Mouse (Mus musculus) MEL (cell line): ENCODE results near the gene Grwd1. TPM values are rescaled to one million over a fixed set of nuclear protein-coding genes. Genes with fewer than 3 reads are reported as not detected.

Source experiments
- DNase-seq: peaks from one replicate; pipeline ENCODE4 v3.0.0; 2011; ENCODE audit warnings: low read depth, low spot score
- H3K27ac ChIP-seq: 2 replicates; pipeline ENCODE4 v1.5.1; 2012; ENCODE audit warnings: low read depth, mild to moderate bottlenecking, control low read depth, low read length, moderate library complexity; ENCODE audit not compliant: control insufficient read depth
- H3K27me3 ChIP-seq, 2 experiments: fragments of 150-350 bp in 1 of 2; sonication (generic) in 1 of 2; 2 replicates each; pipeline ENCODE4 v1.6.1; 2012; ENCODE audit warnings: low read length in 2 of 2, mild to moderate bottlenecking in 2 of 2, improper control_type of control experiment in 1 of 2, moderate library complexity in 1 of 2; ENCODE audit not compliant: insufficient read depth in 2 of 2, control insufficient read depth in 1 of 2
- H3K36me3 ChIP-seq, 2 experiments: 2 replicates each; pipeline ENCODE4 v1.6.1; 2012 to 2014; ENCODE audit warnings: low read length in 2 of 2, improper control_type of control experiment in 1 of 2, inconsistent platforms in 1 of 2, mild to moderate bottlenecking in 1 of 2; ENCODE audit not compliant: insufficient read depth in 2 of 2, control insufficient read depth in 1 of 2
- H3K4me1 ChIP-seq, 2 experiments: fragments of 150-350 bp in 1 of 2; sonication (generic) in 1 of 2; 2 replicates each; pipeline ENCODE4 v1.6.1; 2012; ENCODE audit warnings: low read length in 2 of 2, improper control_type of control experiment in 1 of 2, mild to moderate bottlenecking in 1 of 2; ENCODE audit not compliant: insufficient read depth in 2 of 2, control insufficient read depth in 1 of 2
- H3K4me3 ChIP-seq, 2 experiments: fragments of 150-350 bp in 1 of 2; sonication (generic) in 1 of 2; 2 replicates each; pipeline ENCODE4 v1.5.1; 2012; ENCODE audit warnings: low read depth in 2 of 2, low read length in 2 of 2, mild to moderate bottlenecking in 2 of 2, moderate library complexity in 2 of 2, control low read depth in 1 of 2, improper control_type of control experiment in 1 of 2; ENCODE audit not compliant: control insufficient read depth in 1 of 2, insufficient read depth in 1 of 2
- H3K79me2 ChIP-seq: 2 replicates; pipeline ENCODE4 v1.6.1; 2012; ENCODE audit warnings: mild to moderate bottlenecking, low read length, moderate library complexity; ENCODE audit not compliant: control insufficient read depth, poor library complexity, insufficient read depth
- H3K9ac ChIP-seq: 2 replicates; pipeline ENCODE4 v1.6.1; 2012; ENCODE audit warnings: low read depth, mild to moderate bottlenecking, control low read depth, low read length, moderate library complexity; ENCODE audit not compliant: control insufficient read depth, poor library complexity, severe bottlenecking
- H3K9me3 ChIP-seq: fragments of 150-350 bp; sonication (generic); replicated peaks from 2 replicates; pipeline ENCODE4 v1.6.1; 2012; ENCODE audit warnings: mild to moderate bottlenecking, low read length, improper control_type of control experiment, moderate library complexity; ENCODE audit not compliant: insufficient read depth
- CHD1 ChIP-seq: IDR thresholded peaks from 2 replicates; pipeline ENCODE4 v1.6.1; 2012; ENCODE audit warnings: low read depth, mild to moderate bottlenecking, inconsistent platforms, low read length, improper control_type of control experiment
- CHD2 ChIP-seq: IDR thresholded peaks from 2 replicates; pipeline ENCODE4 v1.6.1; 2011; ENCODE audit warnings: low read length, improper control_type of control experiment
- CTCF ChIP-seq, 3 experiments: IDR thresholded peaks in 2 of 3; conservative IDR thresholded peaks in 1 of 3; 2 replicates each; pipeline ENCODE4 v1.5.1; 2011 to 2012; ENCODE audit warnings: low read length in 3 of 3, low read depth in 2 of 3, mild to moderate bottlenecking in 2 of 3, improper control_type of control experiment in 1 of 3, inconsistent platforms in 1 of 3, mixed read lengths in 1 of 3, moderate library complexity in 1 of 3; ENCODE audit not compliant: control insufficient read depth in 1 of 3, insufficient read depth in 1 of 3, poor library complexity in 1 of 3, severe bottlenecking in 1 of 3
- E2F4 ChIP-seq: IDR thresholded peaks from 2 replicates; pipeline ENCODE4 v1.6.1; 2011; ENCODE audit warnings: low read depth, low read length, improper control_type of control experiment, borderline replicate concordance
- ELF1 ChIP-seq: IDR thresholded peaks from 2 replicates; pipeline ENCODE4 v1.6.1; 2014; ENCODE audit warnings: low read depth, mild to moderate bottlenecking, inconsistent platforms, low read length, improper control_type of control experiment, moderate library complexity
- EP300 ChIP-seq, 2 experiments: IDR thresholded peaks; 2 replicates each; pipeline ENCODE4 v1.6.1; 2011; ENCODE audit warnings: improper control_type of control experiment in 2 of 2, low read length in 2 of 2, low read depth in 1 of 2, mild to moderate bottlenecking in 1 of 2
- ETS1 ChIP-seq: IDR thresholded peaks from 2 replicates; pipeline ENCODE4 v1.6.1; 2012; ENCODE audit warnings: low read depth, mild to moderate bottlenecking, inconsistent platforms, low read length, improper control_type of control experiment, moderate library complexity
- HCFC1 ChIP-seq: IDR thresholded peaks from 2 replicates; pipeline ENCODE4 v1.6.1; 2012; ENCODE audit warnings: low read depth, mild to moderate bottlenecking, inconsistent platforms, low read length, improper control_type of control experiment, moderate library complexity
- JUND ChIP-seq: IDR thresholded peaks from 2 replicates; pipeline ENCODE4 v1.6.1; 2011; ENCODE audit warnings: low read depth, mild to moderate bottlenecking, improper control_type of control experiment, low read length
- MAFK ChIP-seq: IDR thresholded peaks from 2 replicates; pipeline ENCODE4 v1.6.1; 2011; ENCODE audit warnings: low read depth, mild to moderate bottlenecking, low read length, improper control_type of control experiment, borderline replicate concordance
- MAX ChIP-seq: IDR thresholded peaks from 2 replicates; pipeline ENCODE4 v1.6.1; 2011; ENCODE audit warnings: low read length, improper control_type of control experiment
- MAZ ChIP-seq: IDR thresholded peaks from 2 replicates; pipeline ENCODE4 v1.6.1; 2012; ENCODE audit warnings: low read depth, mild to moderate bottlenecking, inconsistent platforms, low read length, improper control_type of control experiment
- MXI1 ChIP-seq: IDR thresholded peaks from 2 replicates; pipeline ENCODE4 v1.6.1; 2011; ENCODE audit warnings: mild to moderate bottlenecking, low read depth, low read length, improper control_type of control experiment
- MYC ChIP-seq: IDR thresholded peaks from 2 replicates; pipeline ENCODE4 v1.6.1; 2011; ENCODE audit warnings: low read depth, mild to moderate bottlenecking, low read length, improper control_type of control experiment, moderate library complexity
- NELFE ChIP-seq: IDR thresholded peaks from 2 replicates; pipeline ENCODE4 v1.6.1; 2011; ENCODE audit warnings: low read depth, low read length, improper control_type of control experiment
- POLR2A ChIP-seq, 2 experiments: IDR thresholded peaks; 2 replicates each; pipeline ENCODE4 v1.6.1; 2011 to 2012; ENCODE audit warnings: low read length in 2 of 2, mild to moderate bottlenecking in 2 of 2, control low read depth in 1 of 2, improper control_type of control experiment in 1 of 2, low read depth in 1 of 2, moderate library complexity in 1 of 2; ENCODE audit not compliant: control insufficient read depth in 1 of 2, insufficient read depth in 1 of 2, poor library complexity in 1 of 2
- RAD21 ChIP-seq: IDR thresholded peaks from 2 replicates; pipeline ENCODE4 v1.6.1; 2011; ENCODE audit warnings: mild to moderate bottlenecking, low read depth, low read length, improper control_type of control experiment
- RCOR1 ChIP-seq: IDR thresholded peaks from 2 replicates; pipeline ENCODE4 v1.6.1; 2012; ENCODE audit warnings: low read depth, mild to moderate bottlenecking, inconsistent platforms, low read length, improper control_type of control experiment
- TAL1 ChIP-seq: IDR thresholded peaks from 2 replicates; pipeline ENCODE4 v1.6.1; 2012; ENCODE audit warnings: mild to moderate bottlenecking, inconsistent platforms, low read length, moderate library complexity, mixed read lengths
- TCF12 ChIP-seq: IDR thresholded peaks from 2 replicates; pipeline ENCODE4 v1.6.1; 2014; ENCODE audit warnings: low read depth, mild to moderate bottlenecking, inconsistent platforms, low read length, improper control_type of control experiment, moderate library complexity
- UBTF ChIP-seq: IDR thresholded peaks from 2 replicates; pipeline ENCODE4 v1.6.1; 2012; ENCODE audit warnings: low read depth, mild to moderate bottlenecking, inconsistent platforms, low read length, improper control_type of control experiment, moderate library complexity, borderline replicate concordance; ENCODE audit not compliant: insufficient read depth
- USF1 ChIP-seq: IDR thresholded peaks from 2 replicates; pipeline ENCODE4 v1.6.1; 2014; ENCODE audit warnings: low read depth, mild to moderate bottlenecking, inconsistent platforms, low read length, improper control_type of control experiment, moderate library complexity
- ZC3H11A ChIP-seq: IDR thresholded peaks from 2 replicates; pipeline ENCODE4 v1.6.1; 2012; ENCODE audit warnings: low read depth, mild to moderate bottlenecking, inconsistent platforms, low read length, improper control_type of control experiment
- ZMIZ1 ChIP-seq: IDR thresholded peaks from 2 replicates; pipeline ENCODE4 v1.6.1; 2012; ENCODE audit warnings: low read depth, mild to moderate bottlenecking, inconsistent platforms, low read length, improper control_type of control experiment, moderate library complexity
- ZNF384 ChIP-seq: IDR thresholded peaks from 2 replicates; pipeline ENCODE4 v1.6.1; 2012; ENCODE audit warnings: low read depth, mild to moderate bottlenecking, inconsistent platforms, low read length, improper control_type of control experiment
- polyA plus RNA-seq, 2 experiments: library from polyadenylated mRNA; stranded (reverse) in 1 of 2; unstranded in 1 of 2; fragments of >175 nt in 1 of 2; fragments of >200 nt in 1 of 2; gene quantifications; 2 replicates each; pipeline versions ENCODE4 v1.2.1 to v1.2.4; 2012; ENCODE audit warnings: low replicate concordance in 2 of 2, low read depth in 1 of 2; ENCODE audit not compliant: insufficient read length in 2 of 2, insufficient read depth in 1 of 2, missing spikeins in 1 of 2
- total RNA-seq: library from RNA; depleted of rRNA; stranded (reverse); fragments of 300-350 nt; gene quantifications from 2 replicates; pipeline ENCODE4 v1.2.3, GENCODE M21; 2012

The Grwd1 gene
- total and polyA plus RNA-seq, 3 experiments: 82.2 to 173 (median 108) TPM

DNA sequence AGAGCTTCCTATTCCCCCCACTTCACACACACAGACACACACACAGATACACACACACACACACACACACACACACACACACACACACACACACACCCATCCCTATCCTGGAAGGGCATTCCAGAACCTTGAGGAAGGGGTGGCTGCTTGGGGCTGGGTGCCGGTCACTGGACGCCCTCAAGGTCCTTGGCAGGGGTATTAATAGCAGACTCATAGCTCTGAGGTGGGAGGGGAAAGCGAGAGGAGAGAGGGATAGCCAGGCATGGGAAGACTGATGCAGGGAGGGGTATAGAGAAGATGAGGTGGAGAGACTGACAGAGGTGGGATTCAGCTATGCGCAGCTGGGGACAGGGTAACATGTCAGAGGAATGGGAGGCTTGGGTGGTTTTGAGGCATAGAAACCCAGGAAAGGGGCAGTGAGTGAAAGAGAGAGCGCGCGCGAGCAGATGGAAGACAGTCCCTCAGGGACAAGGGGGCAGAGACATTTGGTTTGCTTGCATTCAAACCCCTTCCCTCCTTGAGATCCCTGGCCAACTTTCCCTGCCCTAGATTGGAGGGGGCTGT is 38.4 kb upstream of the Grwd1 start:
- TF ChIP-seq ZMIZ1 (no peak), TCF12 (no peak), USF1 (no peak), MAX (no peak), NELFE (no peak), CTCF (IDR thresholded peaks at IDR 0.05 in 2 of 3, conservative IDR thresholded peaks at IDR 0.05 in 1 of 3; ENCODE audit: control insufficient read depth in 1 of 3, insufficient read depth in 1 of 3, low read depth in 2 of 3, low read length in 3 of 3, poor library complexity in 1 of 3, severe bottlenecking in 1 of 3) (no peak), E2F4 (no peak), EP300 (IDR thresholded peaks at IDR 0.05; ENCODE audit: low read depth in 1 of 2, low read length in 2 of 2) (no peak), ETS1 (no peak), RAD21 (no peak)
- H3K4me3 ChIP-seq: no peak overlapping the region
- peaks cover 5 to 22% of the 10 kb centered on the region in 2 experiments; a peak in 3 of 4 replicates for H3K4me1 ChIP-seq
- no peak for DNase-seq
- no peak overlapping the region for H3K27ac ChIP-seq
- peaks cover 12% of the 10 kb centered on the region for H3K79me2 ChIP-seq
- no peaks in the 10 kb centered on the region for H3K9me3 ChIP-seq
- H3K36me3 ChIP-seq: peaks cover 0 to 7% of the 10 kb centered on the region in 2 experiments; a peak in 1 of 4 replicates
- no peak overlapping the region for H3K9ac ChIP-seq
- H3K27me3 ChIP-seq: no peaks in the 10 kb centered on the region; a peak in 1 of 4 replicates

DNA sequence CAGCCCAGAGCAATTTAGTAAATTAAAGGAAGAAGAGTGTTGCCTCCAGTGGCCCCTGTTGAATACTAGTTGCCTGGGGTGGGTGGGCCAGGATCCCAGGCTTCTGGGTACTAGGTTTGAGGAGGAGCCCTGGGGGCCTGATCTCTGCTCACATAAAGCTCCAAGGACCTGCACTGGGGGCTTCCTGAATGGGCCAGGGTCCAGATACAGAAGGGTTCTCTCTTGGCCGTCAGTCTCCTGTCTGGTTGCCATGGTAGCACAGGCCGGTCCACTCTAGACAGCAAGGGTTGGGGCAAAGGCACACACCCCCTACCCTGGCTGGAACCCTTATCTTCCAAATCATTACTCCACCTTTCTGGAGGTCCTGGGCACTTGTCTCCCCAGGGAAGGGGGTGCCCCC is 37.1 kb upstream of the Grwd1 start:
- H3K4me1 ChIP-seq: peaks cover 5 to 19% of the 10 kb centered on the region in 2 experiments; a peak in 3 of 4 replicates
- no peaks in the 10 kb centered on the region; a peak in 1 of 4 replicates for H3K27me3 ChIP-seq

More for the DNA sequence above, 37.1 kb upstream of the Grwd1 start:
- DNase-seq: no peak
- Histone ChIP-seq H3K9ac (no peak overlapping the region), H3K36me3 (peaks cover 0 to 5% of the 10 kb centered on the region in 2 experiments; a peak in 1 of 4 replicates), H3K27ac (no peak overlapping the region), H3K4me3 (no peak overlapping the region), H3K79me2 (peaks cover 3% of the 10 kb centered on the region; the same call in 1 of the 2 replicates), H3K9me3 (no peaks in the 10 kb centered on the region)
- TF ChIP-seq ZNF384: no peak
- TF ChIP-seq MXI1: no peak
- no peak for TF ChIP-seq MAZ
- TF ChIP-seq ELF1: no peak
- no peak for TF ChIP-seq USF1
- no peak for TF ChIP-seq JUND
- no peak for TF ChIP-seq MAFK
- TF ChIP-seq TAL1: no peak
- no peak for TF ChIP-seq TCF12
- TF ChIP-seq POLR2A (IDR thresholded peaks at IDR 0.05; ENCODE audit: control insufficient read depth in 1 of 2, insufficient read depth in 1 of 2, low read depth in 1 of 2, low read length in 2 of 2, poor library complexity in 1 of 2): no peak
- no peak for TF ChIP-seq RCOR1
- no peak for TF ChIP-seq CHD2
- no peak for TF ChIP-seq MAX
- no peak for TF ChIP-seq ZC3H11A
- no peak for TF ChIP-seq MYC
- TF ChIP-seq ETS1: no peak
- no peak for TF ChIP-seq EP300 (IDR thresholded peaks at IDR 0.05; ENCODE audit: low read depth in 1 of 2, low read length in 2 of 2)
- TF ChIP-seq HCFC1: no peak
- TF ChIP-seq UBTF: no peak
- TF ChIP-seq CHD1: no peak
